Mouse (Mus musculus): ENCODE measurements around the gene Hrnr. TPM values are rescaled to one million over a fixed set of nuclear protein-coding genes. Genes with fewer than 3 reads are reported as not detected.

Gene Hrnr
- total RNA-seq, 2 experiments from 2014 or later, result not detected

Other genes with a start within 250 kb of the Hrnr start
- not detected for gene Crnn, start 175.0 kb upstream of the Hrnr start, total RNA-seq (2021)
- not detected for gene Flg2, start 122.5 kb upstream of the Hrnr start, total RNA-seq (2021)
- gene Flg, start 46.2 kb upstream of the Hrnr start, total RNA-seq (2021), result not detected
- not detected for gene Rptn, start 74.0 kb downstream of the Hrnr start, total RNA-seq (2021)
- gene Tchh, start 122.6 kb downstream of the Hrnr start, total RNA-seq (2021), result under 1 TPM; 0.83 to 0.99 TPM
- gene Tchhl1, start 149.0 kb downstream of the Hrnr start, total RNA-seq (2021), result not detected
- gene S100a11, start 200.7 kb downstream of the Hrnr start, total RNA-seq (2021), result 10 to 100 TPM; 16.7 to 17.7 TPM
- 10 to 100 TPM; 35.8 to 37.2 TPM for gene S100a10, start 235.3 kb downstream of the Hrnr start, total RNA-seq (2021)

Data from left cerebral cortex, postnatal 14 days (tissue).